Mouse (Mus musculus): ENCODE measurements at regions not wholly inside any gene's neighbourhood (a gene's known extent, or its start where the extent isn't known, plus 50 kb on each side); places are given as distances from the start of the nearest gene placed in this dataset.

DNA sequence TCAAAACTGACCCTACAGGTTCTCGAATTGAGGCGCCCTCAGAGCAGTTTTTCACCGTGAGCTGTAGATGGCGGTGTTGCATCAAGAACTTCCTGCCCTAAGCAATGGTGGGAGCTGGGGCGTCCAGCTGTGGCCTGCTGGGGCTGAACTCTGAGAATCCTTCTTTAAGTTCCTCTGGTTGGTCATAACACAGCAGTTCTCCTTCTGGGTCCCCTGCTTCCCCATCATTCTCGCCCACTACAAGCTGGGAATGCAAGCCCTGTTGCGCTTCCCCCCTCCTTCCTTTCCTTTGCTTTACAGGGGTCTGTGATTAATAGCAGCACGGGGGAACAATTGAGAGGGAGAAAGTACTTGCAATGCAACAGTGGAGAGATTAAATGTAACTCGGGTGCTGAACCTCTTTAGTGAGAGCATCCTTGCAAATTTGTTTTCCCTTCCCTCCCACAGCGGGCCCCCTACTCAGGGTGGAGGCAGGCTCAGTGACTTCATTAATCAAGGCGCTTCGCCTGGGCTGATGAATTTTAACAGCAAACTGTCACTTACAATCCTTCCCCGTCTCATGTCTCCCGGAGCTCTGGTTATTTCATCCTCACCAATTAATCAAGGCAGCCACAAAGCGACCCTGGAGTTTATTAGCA, 794.3 kb upstream of the Api5 start:
- H3K9me3 ChIP-seq (ENCODE audit: control insufficient read depth) = no peaks in the 10 kb centered on the region
- H3K9ac ChIP-seq (ENCODE audit: low read depth, low read length) = no peak overlapping the region
- no peaks in the 10 kb centered on the region for H3K27me3 ChIP-seq (replicated peaks; ENCODE audit: control insufficient read depth, insufficient read depth, low read length)
- ATAC-seq = no peak
- no peaks in the 10 kb centered on the region for H3K4me1 ChIP-seq (replicated peaks; ENCODE audit: control insufficient read depth, insufficient read depth, low read length)
- H3K36me3 ChIP-seq (ENCODE audit: control insufficient read depth, insufficient read depth) = no peaks in the 10 kb centered on the region
- no peak overlapping the region for H3K27ac ChIP-seq (ENCODE audit: low read depth, low read length)
- 0 out of 2 replicates have a peak overlapping the region, but pooled peaks have one; percentile 9 for H3K4me2 ChIP-seq (replicated peaks; ENCODE audit: low read depth)
- 11% methylated on average over 15 of the region's 15 CpGs for WGBS
- peak; percentile 73 for TF ChIP-seq CTCF (IDR thresholded peaks at IDR 0.05; ENCODE audit: low read depth)
- no peak overlapping the region for H3K4me3 ChIP-seq (ENCODE audit: low read depth, low read length)

DNA sequence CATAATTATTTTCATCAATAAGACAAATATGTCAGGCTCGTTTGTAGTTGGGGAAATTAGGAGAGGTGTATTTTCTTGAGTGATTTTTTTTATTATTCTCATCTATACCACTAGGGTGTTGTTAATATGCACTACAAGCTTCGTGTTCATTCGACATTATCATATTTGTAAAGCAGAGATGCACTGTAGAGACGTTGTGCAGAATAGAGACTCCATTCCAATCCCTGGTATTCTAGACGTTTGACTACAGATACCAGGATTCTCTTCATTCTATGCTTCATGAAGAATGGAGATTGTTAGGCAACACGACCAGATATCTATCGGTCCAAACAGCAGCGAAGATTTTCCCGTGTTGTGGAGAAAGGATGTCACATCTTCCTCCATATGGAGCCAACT, 793.8 kb upstream of the Api5 start:
- Histone ChIP-seq H3K4me2 (replicated peaks; ENCODE audit: low read depth) (no peak overlapping the region), H3K4me3 (ENCODE audit: low read depth, low read length) (no peak overlapping the region), H3K9me3 (ENCODE audit: control insufficient read depth) (no peaks in the 10 kb centered on the region), H3K36me3 (ENCODE audit: control insufficient read depth, insufficient read depth) (no peaks in the 10 kb centered on the region), H3K9ac (ENCODE audit: low read depth, low read length) (no peak overlapping the region), H3K27me3 (replicated peaks; ENCODE audit: control insufficient read depth, insufficient read depth, low read length) (no peaks in the 10 kb centered on the region), H3K27ac (ENCODE audit: low read depth, low read length) (no peak overlapping the region), H3K4me1 (replicated peaks; ENCODE audit: control insufficient read depth, insufficient read depth, low read length) (no peaks in the 10 kb centered on the region)
- TF ChIP-seq CTCF (IDR thresholded peaks at IDR 0.05; ENCODE audit: low read depth) = no peak
- 24% methylated on average over 9 of the region's 9 CpGs for WGBS
- ATAC-seq = no peak

DNA sequence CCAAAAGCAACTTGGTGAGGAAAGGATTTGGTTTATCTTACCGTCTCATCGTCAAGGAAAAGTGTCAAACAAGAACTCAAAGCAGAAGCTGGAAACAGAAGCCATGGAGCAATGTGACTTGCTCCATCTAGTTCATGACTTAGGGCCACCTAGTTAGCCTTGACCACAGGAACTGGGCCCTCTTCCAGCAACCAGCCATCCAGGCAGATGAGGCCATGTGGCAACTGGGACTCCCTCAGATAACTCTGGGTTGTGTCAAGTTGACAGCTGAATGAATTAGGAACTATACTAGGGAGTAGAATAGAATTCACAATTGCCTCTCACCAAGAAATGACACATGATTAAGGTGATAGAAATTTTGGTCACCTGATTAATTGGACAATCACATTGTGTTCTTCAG, 791.5 kb upstream of the Api5 start:
- no peaks in the 10 kb centered on the region for H3K9me3 ChIP-seq (ENCODE audit: control insufficient read depth)
- no peaks in the 10 kb centered on the region for H3K36me3 ChIP-seq (ENCODE audit: control insufficient read depth, insufficient read depth)
- no peak overlapping the region for H3K27ac ChIP-seq (ENCODE audit: low read depth, low read length)
- no peak overlapping the region for H3K9ac ChIP-seq (ENCODE audit: low read depth, low read length)
- H3K27me3 ChIP-seq (replicated peaks; ENCODE audit: control insufficient read depth, insufficient read depth, low read length) = no peaks in the 10 kb centered on the region
- no peak for TF ChIP-seq CTCF (IDR thresholded peaks at IDR 0.05; ENCODE audit: low read depth)
- H3K4me2 ChIP-seq (replicated peaks; ENCODE audit: low read depth) = no peak overlapping the region
- no peak for ATAC-seq
- no peaks in the 10 kb centered on the region for H3K4me1 ChIP-seq (replicated peaks; ENCODE audit: control insufficient read depth, insufficient read depth, low read length)
- WGBS = 63% methylated on average over 2 of the region's 2 CpGs
- H3K4me3 ChIP-seq (ENCODE audit: low read depth, low read length) = no peak overlapping the region

DNA sequence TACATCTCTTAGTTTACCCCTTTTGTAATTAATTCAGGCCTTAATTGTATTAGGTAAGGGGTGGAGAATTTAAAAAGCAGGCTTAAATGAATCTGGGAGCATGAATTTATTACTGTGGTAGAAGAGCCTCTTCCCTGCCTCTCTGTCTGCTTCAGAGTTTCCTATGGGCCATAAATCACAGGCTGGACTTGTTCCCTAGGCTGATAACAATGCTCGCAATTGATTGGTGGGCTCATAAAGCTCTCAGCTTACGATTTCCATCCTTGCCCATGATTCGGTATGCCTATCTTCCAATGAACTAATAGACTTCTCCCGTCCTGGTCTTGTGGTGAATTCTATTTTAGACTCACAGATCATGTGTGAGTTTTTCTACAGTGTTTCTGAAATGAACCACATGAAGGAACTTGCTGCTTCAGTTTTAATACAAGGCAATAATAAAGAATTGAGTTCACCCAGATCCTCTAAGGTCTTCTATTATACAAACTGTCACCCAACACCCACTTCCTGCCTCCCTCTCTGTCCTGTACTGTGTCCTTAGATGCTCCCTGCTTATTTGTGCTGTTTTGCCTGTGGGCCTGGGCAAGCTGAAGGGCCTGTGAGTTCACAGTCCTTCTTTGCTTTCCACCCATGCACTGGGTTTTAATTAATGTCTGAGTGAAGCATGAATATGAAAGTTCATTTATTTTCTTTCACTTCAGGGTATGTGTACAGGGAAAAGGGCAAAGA, 772.4 kb upstream of the Api5 start:
- no peaks in the 10 kb centered on the region for H3K36me3 ChIP-seq (ENCODE audit: control insufficient read depth, insufficient read depth)
- no peak for TF ChIP-seq CTCF (IDR thresholded peaks at IDR 0.05; ENCODE audit: low read depth)
- H3K9ac ChIP-seq (ENCODE audit: low read depth, low read length) = no peak overlapping the region
- no peaks in the 10 kb centered on the region for H3K4me1 ChIP-seq (replicated peaks; ENCODE audit: control insufficient read depth, insufficient read depth, low read length)
- H3K4me3 ChIP-seq (ENCODE audit: low read depth, low read length) = no peak overlapping the region
- H3K9me3 ChIP-seq (ENCODE audit: control insufficient read depth) = no peaks in the 10 kb centered on the region
- no peak overlapping the region for H3K4me2 ChIP-seq (replicated peaks; ENCODE audit: low read depth)
- 8% methylated on average over 4 of the region's 4 CpGs for WGBS
- no peak for ATAC-seq
- no peak overlapping the region for H3K27ac ChIP-seq (ENCODE audit: low read depth, low read length)
- H3K27me3 ChIP-seq (replicated peaks; ENCODE audit: control insufficient read depth, insufficient read depth, low read length) = no peaks in the 10 kb centered on the region
